Mouse (Mus musculus) heart, adult 2 months (tissue): ENCODE data around the gene Svbp.

Experiments used
- CTCF ChIP-seq: fragments of 200-600 bp; IDR thresholded peaks from 2 replicates; pipeline ENCODE4 v1.8.1; 2022; ENCODE audit warnings: antibody characterized with exemption, mild to moderate bottlenecking, moderate library complexity
- EP300 ChIP-seq: fragments of 200-500 bp; IDR thresholded peaks from 2 replicates; pipeline ENCODE4 v1.6.1; 2011; ENCODE audit warnings: low read depth, low read length, control low read depth; ENCODE audit not compliant: insufficient read depth
- POLR2A ChIP-seq: fragments of 200-500 bp; IDR thresholded peaks from 2 replicates; pipeline ENCODE4 v1.6.1; 2011; ENCODE audit warnings: mild to moderate bottlenecking, low read depth, low read length, control low read depth; ENCODE audit not compliant: insufficient read depth

GRCm38 (mm10) chr4:119146816-119147215, 48.3 kb upstream of the Svbp start:
- TF ChIP-seq CTCF (no peak), POLR2A (no peak), EP300 (no peak)
